Comparison of ENCODE assay signal across 15 mouse cellular contexts in genomic region chr8:11331561-11331960, GRCm38 (mm10). TPM values are rescaled to one million over a fixed set of nuclear protein-coding genes. Genes with fewer than 3 reads are reported as not detected.
DNase-seq lines count a peak whose midpoint lies in the region; ATAC-seq and TF ChIP-seq lines count a peak whose summit lies in the region.
"Had no signal": no experiment of that assay in that cellular context is flagged by ENCODE, and none has a peak within 500 bp of the region (broad histone marks: within the 10 kb centered on the region; RNA-seq: fewer than 3 reads in every experiment).

No protein-coding gene starts in this region.

- WGBS in heart, adult 2 months = 9% methylated on average over 4 of the region's 4 CpGs
- WGBS in forebrain, embryonic 15.5 days = 88% methylated on average over 4 of the region's 4 CpGs

- H3K4me3 ChIP-seq in heart, adult 2 months = no peak overlapping the region
- no peak overlapping the region for H3K4me3 ChIP-seq in forebrain, embryonic 15.5 days
- H3K4me3 ChIP-seq: intestine, embryonic 15.5 days; limb, embryonic 12.5 days; midbrain, embryonic 15.5 days; neural tube, embryonic 12.5 days had no signal

- H3K79me2 ChIP-seq in heart, adult 2 months (replicated peaks; ENCODE audit: control insufficient read depth, insufficient read depth, low read length) = 0 out of 2 replicates have a peak, but pooled peaks cover 7% of the 10 kb centered on the region

- no peak overlapping the region; the same call in 1 of the 2 replicates for H3K9ac ChIP-seq in heart, adult 2 months (ENCODE audit: low read depth, low read length)
- no peak overlapping the region for H3K9ac ChIP-seq in forebrain, embryonic 15.5 days (replicated peaks)
- H3K9ac ChIP-seq: intestine, embryonic 15.5 days; limb, embryonic 12.5 days; liver, postnatal 0 days; midbrain, embryonic 15.5 days; neural tube, embryonic 12.5 days had no signal

- peak; percentile 48 for DNase-seq in kidney, postnatal 10 days
- DNase-seq in kidney, postnatal 4 days = no peak
- DNase-seq in heart, adult 2 months = peak in 1 of 2 experiments; percentile 79
- peak; percentile 82 to 84 for DNase-seq in heart, postnatal 10 days
- DNase-seq in yolk sac, embryonic 10.5 days (ENCODE audit: low spot score) = peak; percentile 69
- DNase-seq in cerebellum, postnatal 4 days (ENCODE audit: low spot score in 2 of 2) = no peak
- DNase-seq: adrenal gland, postnatal 25 days; cerebellum, adult 11 months; liver, postnatal 0 days; thymus, postnatal 36 days had no signal

- TF ChIP-seq EP300 in heart, adult 2 months (IDR thresholded peaks at IDR 0.05; ENCODE audit: insufficient read depth, low read depth, low read length) = peak; percentile 77; the same call in 1 of the 2 replicates

- peaks cover 33% of the 10 kb centered on the region for H3K36me3 ChIP-seq in heart, adult 2 months (ENCODE audit: control insufficient read depth, insufficient read depth, low read length)
- no peaks in the 10 kb centered on the region for H3K36me3 ChIP-seq in forebrain, embryonic 15.5 days
- H3K36me3 ChIP-seq: intestine, embryonic 15.5 days; limb, embryonic 12.5 days; midbrain, embryonic 15.5 days; neural tube, embryonic 12.5 days had no signal

- H3K4me1 ChIP-seq in heart, adult 2 months (ENCODE audit: control insufficient read depth, insufficient read depth, low read length) = peaks cover 56% of the 10 kb centered on the region
- H3K4me1 ChIP-seq in forebrain, embryonic 15.5 days = peaks cover under 1% of the 10 kb centered on the region; the same call in 1 of the 2 replicates
- H3K4me1 ChIP-seq: neural tube, embryonic 12.5 days had no signal

- no peaks in the 10 kb centered on the region for H3K27me3 ChIP-seq in heart, adult 2 months (ENCODE audit: control insufficient read depth, insufficient read depth, low read length)
- no peaks in the 10 kb centered on the region for H3K27me3 ChIP-seq in forebrain, embryonic 15.5 days
- H3K27me3 ChIP-seq: intestine, embryonic 15.5 days; limb, embryonic 12.5 days; midbrain, embryonic 15.5 days; neural tube, embryonic 12.5 days had no signal

- intact Hi-C loops in heart, adult 2 months (cut with DNase I) = no loop called here
- intact Hi-C loops in heart, postnatal 10 days (cut with DNase I) = loop anchor here (5.0 kb wide), 1 partner anchor 51 kb away; no protein-coding TSS in a partner anchor

- no peak for ATAC-seq in forebrain, embryonic 15.5 days (replicated peaks)
- ATAC-seq: intestine, embryonic 15.5 days; liver, postnatal 0 days; midbrain, embryonic 15.5 days had no signal

- H3K27ac ChIP-seq in heart, adult 2 months = peak overlapping the region; percentile 87
- H3K27ac ChIP-seq in forebrain, embryonic 15.5 days (replicated peaks) = no peak overlapping the region
- H3K27ac ChIP-seq: intestine, embryonic 15.5 days; limb, embryonic 12.5 days; midbrain, embryonic 15.5 days; neural tube, embryonic 12.5 days had no signal

- no peak for TF ChIP-seq POLR2A in heart, adult 2 months (IDR thresholded peaks at IDR 0.05; ENCODE audit: insufficient read depth, low read depth, low read length)

- H3K9me3 ChIP-seq in forebrain, embryonic 15.5 days = no peaks in the 10 kb centered on the region
- H3K9me3 ChIP-seq: intestine, embryonic 15.5 days; limb, embryonic 12.5 days; midbrain, embryonic 15.5 days; neural tube, embryonic 12.5 days had no signal

- no peak for TF ChIP-seq CTCF in heart, adult 2 months (IDR thresholded peaks at IDR 0.05)

- H3K4me2 ChIP-seq in forebrain, embryonic 15.5 days (replicated peaks) = no peak overlapping the region
- H3K4me2 ChIP-seq: intestine, embryonic 15.5 days; limb, embryonic 12.5 days; midbrain, embryonic 15.5 days; neural tube, embryonic 12.5 days had no signal

RNA-seq across cellular contexts. Expression of gene Col4a1, which starts 18.9 kb away (rescaled TPM):
- total RNA-seq in heart, adult 2 months (2021) = 100 to 1,000 TPM; 221 to 311 TPM
- 258 and 384 TPM in 2 replicates for polyA plus RNA-seq in heart, adult 2 months (2012; rRNA removed)
- 1,000 to 10,000 TPM; 1,260 to 1,378 TPM for total RNA-seq in heart, postnatal 10 days (2021)
- polyA plus RNA-seq in forebrain, embryonic 15.5 days (2015; fragmentation: Nextera tagmentation; extraction: Ambion mirVana) = 61.4 and 67.6 TPM in 2 replicates

RNA-seq across cellular contexts. Expression of gene Col4a2, which starts 19.0 kb away (rescaled TPM):
- 100 to 1,000 TPM; 139 to 172 TPM for total RNA-seq in heart, adult 2 months (2021)
- polyA plus RNA-seq in heart, adult 2 months (2012; rRNA removed) = 104 and 139 TPM in 2 replicates
- 100 to 1,000 TPM; 697 to 713 TPM for total RNA-seq in heart, postnatal 10 days (2021)
- 28.7 and 32.4 TPM in 2 replicates for polyA plus RNA-seq in forebrain, embryonic 15.5 days (2015; fragmentation: Nextera tagmentation; extraction: Ambion mirVana)

Comparison
In these comparisons a context has a peak if more than half of its experiments do, and no peak if none do; other contexts are left out.
1. DNase-seq: peak in kidney, postnatal 10 days (single experiment), heart, postnatal 10 days (2 of 2) and yolk sac, embryonic 10.5 days (single experiment); none in kidney, postnatal 4 days (0 of 2) and cerebellum, postnatal 4 days (0 of 2).
2. RNA of gene Col4a1, which starts 18.9 kb away (total RNA-seq): 1,260 to 1,378 TPM in heart, postnatal 10 days; 221 to 311 TPM in heart, adult 2 months; every median in the first group is over 4 times any median in the second.
3. RNA of gene Col4a2, which starts 19.0 kb away (total RNA-seq): 697 to 713 TPM in heart, postnatal 10 days; 139 to 172 TPM in heart, adult 2 months; every median in the first group is over 4 times any median in the second.